Mouse (Mus musculus) E14TG2a.4 (cell line): ENCODE results near the gene Clstn3.

Experiments used
- CTCF ChIP-seq: conservative IDR thresholded peaks from 2 replicates; pipeline ENCODE4 v1.5.1; 2014; ENCODE audit warnings: low read length
- NANOG ChIP-seq: IDR thresholded peaks from 2 replicates; pipeline ENCODE4 v1.6.1; 2014; ENCODE audit warnings: borderline replicate concordance, low read length, mixed read lengths

DNA sequence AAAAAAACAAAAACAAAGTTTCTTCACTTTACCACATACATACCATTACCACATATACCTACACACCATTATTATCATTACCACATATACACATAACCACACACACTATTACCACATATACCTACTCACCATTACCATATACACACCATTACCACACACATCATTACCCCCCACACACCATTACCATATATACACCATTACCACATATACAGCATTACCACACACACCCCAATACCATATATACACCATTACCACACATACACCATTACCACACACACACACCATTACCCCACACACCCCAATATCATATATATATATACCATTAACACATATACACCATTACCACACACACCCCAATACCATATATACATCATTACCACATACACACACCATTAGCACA, 57.4 kb downstream of the Clstn3 start:
- no peak for TF ChIP-seq CTCF
- no peak for TF ChIP-seq NANOG
